ENCODE assay signal across 9 mouse cellular contexts in the genomic region with DNA sequence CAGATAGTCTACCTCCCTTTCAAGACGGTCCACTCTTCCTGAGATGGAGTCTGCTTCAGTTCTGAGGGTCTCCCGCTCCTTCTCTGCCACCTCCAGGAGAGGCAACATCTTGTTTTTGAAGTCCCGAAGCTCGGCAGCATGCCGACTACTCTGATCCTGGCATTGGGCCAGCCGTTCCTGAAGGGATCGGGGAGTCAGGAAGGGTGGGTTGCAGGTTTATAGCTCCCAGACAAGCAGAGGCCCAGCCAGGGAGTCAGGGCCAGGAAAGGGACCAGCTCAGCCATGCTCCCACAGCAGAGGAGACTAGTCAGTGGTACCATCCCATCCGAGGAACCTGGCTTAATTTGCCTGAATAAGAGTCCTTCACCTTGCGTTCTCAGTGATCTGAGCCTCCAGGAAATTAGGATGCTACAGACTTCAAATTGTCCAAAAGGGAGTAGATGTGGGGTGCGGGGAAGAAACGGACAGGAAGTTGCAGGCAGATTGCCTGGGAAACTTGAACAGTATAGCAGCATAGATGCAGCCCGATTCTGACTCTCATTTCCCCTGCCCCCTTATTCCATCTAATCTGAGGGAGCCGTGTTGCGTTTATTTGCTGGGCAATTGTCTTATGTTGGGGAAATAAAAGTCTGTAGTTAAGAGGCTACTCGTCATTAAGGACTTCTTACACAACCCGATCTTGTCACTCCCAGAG. TPM values are rescaled to one million over a fixed set of nuclear protein-coding genes. Genes with fewer than 3 reads are reported as not detected.
DNase-seq lines count a peak whose midpoint lies in the region; ATAC-seq lines count a peak whose summit lies in the region.
"Had no signal": no experiment of that assay in that cellular context is flagged by ENCODE, and none has a peak within 500 bp of the region (broad histone marks: within the 10 kb centered on the region; RNA-seq: fewer than 3 reads in every experiment).

No protein-coding gene starts in this region.

- 77% methylated on average over 16 of the region's 16 CpGs for WGBS in forebrain, embryonic 10.5 days
- 35% methylated on average over 16 of the region's 16 CpGs for WGBS in limb, embryonic 11.5 days
- 56% methylated on average over 16 of the region's 16 CpGs for WGBS in midbrain, embryonic 16.5 days

- peaks cover 13% of the 10 kb centered on the region for H3K36me3 ChIP-seq in forebrain, embryonic 10.5 days (replicated peaks)
- no peaks in the 10 kb centered on the region for H3K36me3 ChIP-seq in limb, embryonic 11.5 days (ENCODE audit: control insufficient read depth, insufficient read depth, low read length)
- H3K36me3 ChIP-seq in midbrain, embryonic 16.5 days (ENCODE audit: control insufficient read depth, insufficient read depth, low read length) = peaks cover 3% of the 10 kb centered on the region; the same call in 1 of the 2 replicates

- ATAC-seq in limb, embryonic 11.5 days (ENCODE audit: insufficient number of reproducible peaks, low FRiP score, low TSS enrichment, low read depth) = 0 out of 2 replicates have a peak, but pooled peaks have one; percentile 3
- ATAC-seq in midbrain, embryonic 16.5 days = no peak
- no peak for ATAC-seq in erythroid progenitor cell, adult 5-6 weeks (replicated peaks; ENCODE audit: low FRiP score, poor library complexity, severe bottlenecking)

- intact Hi-C loops in heart, postnatal 10 days (cut with DNase I) = loop anchor here (1.0 to 5.0 kb wide), 2 partner anchors 150 to 305 kb away; no protein-coding TSS in a partner anchor

- H3K27me3 ChIP-seq in forebrain, embryonic 10.5 days (ENCODE audit: poor library complexity, severe bottlenecking) = peaks cover 35% of the 10 kb centered on the region
- H3K27me3 ChIP-seq in limb, embryonic 11.5 days (ENCODE audit: control insufficient read depth, insufficient read depth, low read length) = no peaks in the 10 kb centered on the region
- H3K27me3 ChIP-seq in midbrain, embryonic 16.5 days (ENCODE audit: control insufficient read depth, insufficient read depth, low read depth, low read length) = no peaks in the 10 kb centered on the region

- DNase-seq in urinary bladder, postnatal 25 days (ENCODE audit: low spot score) = peak; percentile 24
- no peak for DNase-seq in urinary bladder, adult 2 months (ENCODE audit: low spot score)
- DNase-seq in forebrain, embryonic 10.5 days (ENCODE audit: extremely low spot score, low spot score) = no peak
- peak; percentile 66 to 67 for DNase-seq in heart, postnatal 10 days
- DNase-seq in limb, embryonic 11.5 days (ENCODE audit: low spot score) = peak; percentile 62
- no peak for DNase-seq in left cerebral cortex, adult 8-10 months (ENCODE audit: low spot score in 2 of 2)

- peak overlapping the region; percentile 53 for H3K9ac ChIP-seq in limb, embryonic 11.5 days (ENCODE audit: low read length)
- H3K9ac ChIP-seq in midbrain, embryonic 16.5 days (ENCODE audit: low read depth, low read length) = peak overlapping the region; percentile 15; the same call in 1 of the 2 replicates
- H3K9ac ChIP-seq: liver, embryonic 14.5 days had no signal

- peak overlapping the region; percentile 70 for H3K4me2 ChIP-seq in limb, embryonic 11.5 days (ENCODE audit: low read depth, severe bottlenecking)
- peak overlapping the region; percentile 44 for H3K4me2 ChIP-seq in midbrain, embryonic 16.5 days (ENCODE audit: low read length)

- peaks cover 80% of the 10 kb centered on the region for H3K4me1 ChIP-seq in forebrain, embryonic 10.5 days
- H3K4me1 ChIP-seq in limb, embryonic 11.5 days (ENCODE audit: control insufficient read depth, insufficient read depth, low read length) = peaks cover 51% of the 10 kb centered on the region
- H3K4me1 ChIP-seq in midbrain, embryonic 16.5 days (ENCODE audit: control insufficient read depth, insufficient read depth, low read length) = peaks cover 30% of the 10 kb centered on the region

- H3K4me3 ChIP-seq in forebrain, embryonic 10.5 days = peak overlapping the region; percentile 43
- H3K4me3 ChIP-seq in limb, embryonic 11.5 days (ENCODE audit: low read depth, low read length) = peak overlapping the region; percentile 33
- no peak overlapping the region for H3K4me3 ChIP-seq in midbrain, embryonic 16.5 days (ENCODE audit: low read depth, low read length)

- H3K9me3 ChIP-seq in forebrain, embryonic 10.5 days = no peaks in the 10 kb centered on the region
- no peaks in the 10 kb centered on the region for H3K9me3 ChIP-seq in limb, embryonic 11.5 days (ENCODE audit: control insufficient read depth, low read length)
- no peaks in the 10 kb centered on the region for H3K9me3 ChIP-seq in midbrain, embryonic 16.5 days (replicated peaks; ENCODE audit: control insufficient read depth, low read length, poor library complexity, severe bottlenecking)

- peak overlapping the region; percentile 89 for H3K27ac ChIP-seq in forebrain, embryonic 10.5 days
- H3K27ac ChIP-seq in limb, embryonic 11.5 days (replicated peaks; ENCODE audit: low read depth, low read length) = peak overlapping the region; percentile 97
- H3K27ac ChIP-seq in midbrain, embryonic 16.5 days (ENCODE audit: low read length) = no peak overlapping the region
- H3K27ac ChIP-seq: liver, embryonic 14.5 days had no signal

RNA-seq across cellular contexts. Expression of gene Olfml3, which starts 0.6 kb away (rescaled TPM):
- polyA plus RNA-seq in urinary bladder, adult 2 months (2012; rRNA removed) = 23.7 and 36.4 TPM in 2 replicates
- 5.6 and 5.8 TPM in 2 replicates for polyA plus RNA-seq in forebrain, embryonic 10.5 days (2016; fragmentation: Nextera tagmentation; extraction: Ambion mirVana)
- 1 to 10 TPM; 7.6 to 7.9 TPM for total RNA-seq in heart, postnatal 10 days (2021)
- 26.8 and 27.7 TPM in 2 replicates for polyA plus RNA-seq in limb, embryonic 11.5 days (2014; fragmentation: Nextera tagmentation; extraction: Ambion mirVana)
- 4.6 and 5.3 TPM in 2 replicates for polyA plus RNA-seq in midbrain, embryonic 16.5 days (2015; fragmentation: Nextera tagmentation; extraction: Ambion mirVana)
- total RNA-seq in erythroid progenitor cell, adult 5-6 weeks (2015; ENCODE audit: low replicate concordance) = 1.4 and 1.7 TPM in 2 replicates
- total RNA-seq in erythroid progenitor cell, adult 5-6 weeks (2017; ENCODE audit: low replicate concordance) = 0.64 and 0.91 TPM in 2 replicates
- 10 to 100 TPM; 13.0 to 32.4 (median 20.6) TPM for total RNA-seq in left cerebral cortex, adult 8-10 months (2022)

RNA-seq across cellular contexts. Expression of gene Gm10964, which starts 2.0 kb away (rescaled TPM):
- polyA plus RNA-seq in urinary bladder, adult 2 months (2012; rRNA removed) = not detected in 2 replicates
- not detected in 2 replicates for polyA plus RNA-seq in forebrain, embryonic 10.5 days (2016; fragmentation: Nextera tagmentation; extraction: Ambion mirVana)
- not detected for total RNA-seq in heart, postnatal 10 days (2021)
- polyA plus RNA-seq in limb, embryonic 11.5 days (2014; fragmentation: Nextera tagmentation; extraction: Ambion mirVana) = not detected in 2 replicates
- not detected in 2 replicates for polyA plus RNA-seq in midbrain, embryonic 16.5 days (2015; fragmentation: Nextera tagmentation; extraction: Ambion mirVana)
- not detected in 2 replicates for total RNA-seq in erythroid progenitor cell, adult 5-6 weeks (2015; ENCODE audit: low replicate concordance)
- not detected in 2 replicates for total RNA-seq in erythroid progenitor cell, adult 5-6 weeks (2017; ENCODE audit: low replicate concordance)
- not detected for total RNA-seq in left cerebral cortex, adult 8-10 months (2022)
- polyA plus RNA-seq: liver, embryonic 14.5 days had no signal

RNA-seq across cellular contexts. Expression of gene Hipk1, which starts 54.2 kb away (rescaled TPM):
- polyA plus RNA-seq in urinary bladder, adult 2 months (2012; rRNA removed) = 31.6 and 44.1 TPM in 2 replicates
- polyA plus RNA-seq in forebrain, embryonic 10.5 days (2016; fragmentation: Nextera tagmentation; extraction: Ambion mirVana) = 9.9 and 10.4 TPM in 2 replicates
- 100 to 1,000 TPM; 102 to 117 TPM for total RNA-seq in heart, postnatal 10 days (2021)
- polyA plus RNA-seq in limb, embryonic 11.5 days (2014; fragmentation: Nextera tagmentation; extraction: Ambion mirVana) = 13.0 and 13.4 TPM in 2 replicates
- 11.1 and 11.5 TPM in 2 replicates for polyA plus RNA-seq in midbrain, embryonic 16.5 days (2015; fragmentation: Nextera tagmentation; extraction: Ambion mirVana)
- 303 and 379 TPM in 2 replicates for total RNA-seq in erythroid progenitor cell, adult 5-6 weeks (2015; ENCODE audit: low replicate concordance)
- 286 and 299 TPM in 2 replicates for total RNA-seq in erythroid progenitor cell, adult 5-6 weeks (2017; ENCODE audit: low replicate concordance)
- 100 to 1,000 TPM; 113 to 141 (median 125) TPM for total RNA-seq in left cerebral cortex, adult 8-10 months (2022)

Comparison
In these comparisons a context has a peak if more than half of its experiments do, and no peak if none do; other contexts are left out.
1. DNase-seq: peak in urinary bladder, postnatal 25 days (single experiment), heart, postnatal 10 days (2 of 2) and limb, embryonic 11.5 days (single experiment); none in urinary bladder, adult 2 months (single experiment), forebrain, embryonic 10.5 days (single experiment) and left cerebral cortex, adult 8-10 months (0 of 2).